Mouse (Mus musculus) forebrain, postnatal 0 days (tissue): Measurements from ENCODE around the gene Egfem1. TPM values are rescaled to one million over a fixed set of nuclear protein-coding genes. Genes with fewer than 3 reads are reported as not detected.
A peak's percentile ranks its signal among the peaks of the same experiment; 100 is the strongest.

Experiments used
- ATAC-seq: fragments of 200-750 bp; cut with Nextera tagmentation; 2 replicates; pipeline ENCODE4 v1.8.0; 2017; ENCODE audit warnings: mild to moderate bottlenecking, moderate library complexity
- DNase-seq: peaks from one replicate; pipeline ENCODE4 v3.0.0-alpha.2; 2015
- H3K27ac ChIP-seq: fragments of 300-500 bp; sonication (generic); 2 replicates; pipeline ENCODE4 v1.5.1; 2014; ENCODE audit warnings: low read depth, mild to moderate bottlenecking, antibody characterized with exemption, low read length, moderate library complexity, mixed read lengths
- H3K27me3 ChIP-seq: fragments of 300-500 bp; sonication (generic); 2 replicates; pipeline ENCODE4 v1.6.1; 2014; ENCODE audit warnings: mild to moderate bottlenecking, low read length, mixed read lengths; ENCODE audit not compliant: insufficient read depth
- H3K36me3 ChIP-seq: fragments of 300-500 bp; sonication (generic); 2 replicates; pipeline ENCODE4 v1.6.1; 2014; ENCODE audit warnings: mild to moderate bottlenecking, moderate library complexity; ENCODE audit not compliant: insufficient read depth
- H3K4me1 ChIP-seq: fragments of 300-500 bp; sonication (generic); 2 replicates; pipeline ENCODE4 v1.6.1; 2014; ENCODE audit warnings: antibody characterized with exemption; ENCODE audit not compliant: insufficient read depth
- H3K4me2 ChIP-seq: fragments of 300-500 bp; sonication (generic); 2 replicates; pipeline ENCODE4 v1.6.1; 2014; ENCODE audit warnings: low read depth, mild to moderate bottlenecking, moderate library complexity
- H3K4me3 ChIP-seq: fragments of 300-500 bp; sonication (generic); 2 replicates; pipeline ENCODE4 v1.5.1; 2014; ENCODE audit warnings: low read depth, low read length, mixed read lengths
- H3K9ac ChIP-seq: fragments of 300-500 bp; sonication (generic); 2 replicates; pipeline ENCODE4 v1.6.1; 2014; ENCODE audit warnings: mild to moderate bottlenecking
- H3K9me3 ChIP-seq: fragments of 300-500 bp; sonication (generic); 2 replicates; pipeline ENCODE4 v1.6.1; 2016; ENCODE audit warnings: low read length
- CTCF ChIP-seq: sonication (generic); IDR thresholded peaks from 2 replicates; pipeline ENCODE4 v1.5.1; 2016; ENCODE audit warnings: antibody characterized with exemption, control low read depth, low read depth
- WGBS: fragments of 180-500 bp; shearing (Covaris S2); extraction: QIAGEN DNeasy Blood & Tissue Kit; methylation state at CpG from one replicate; pipeline ENCODE4 v1.1.7; 2014; 5-methylcytosine and 5-hydroxymethylcytosine counted together
- polyA plus RNA-seq: library from polyadenylated mRNA; unstranded; fragments of >200 nt; fragmentation: Nextera tagmentation; extraction: Ambion mirVana; gene quantifications from 2 replicates; pipeline ENCODE4 v1.2.1, GENCODE M21; 2015
- total RNA-seq: library from RNA; depleted of rRNA; stranded (reverse); fragments of >200 nt; gene quantifications from 2 replicates; pipeline ENCODE4 v1.2.3, GENCODE M21; 2014

Egfem1 gene
- total and polyA plus RNA-seq, 2 experiments from 2014 or later: 5.0 to 14.3 TPM

DNA sequence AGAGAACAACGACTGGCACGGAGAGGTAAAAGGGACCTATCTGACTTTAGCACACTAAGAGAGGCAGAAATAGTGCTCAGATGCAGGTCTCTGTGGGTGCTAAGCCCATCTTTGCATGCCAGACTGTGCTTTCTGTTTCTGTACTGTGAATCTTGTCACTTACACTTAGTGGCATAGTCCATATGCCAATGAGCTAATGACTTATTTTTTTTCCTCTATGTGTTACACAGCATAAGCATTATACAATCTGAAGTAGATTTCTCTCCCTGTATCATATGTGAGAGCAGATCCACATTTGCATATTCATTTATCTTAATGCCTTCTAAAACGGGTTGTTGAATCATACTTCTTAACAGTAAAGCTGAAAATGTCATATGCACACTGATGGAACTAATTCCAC lies 317.2 kb downstream of the Egfem1 start:
- Histone ChIP-seq H3K4me2 (no peak overlapping the region), H3K4me3 (no peak overlapping the region), H3K9ac (no peak overlapping the region), H3K27ac (no peak overlapping the region), H3K27me3 (no peaks in the 10 kb centered on the region), H3K9me3 (no peaks in the 10 kb centered on the region), H3K4me1 (no peaks in the 10 kb centered on the region), H3K36me3 (no peaks in the 10 kb centered on the region)
- DNase-seq (peak; percentile 45), ATAC-seq (peak; percentile 87)
- TF ChIP-seq CTCF: no peak
- 63% methylated on average over 3 of the region's 3 CpGs for WGBS

DNA sequence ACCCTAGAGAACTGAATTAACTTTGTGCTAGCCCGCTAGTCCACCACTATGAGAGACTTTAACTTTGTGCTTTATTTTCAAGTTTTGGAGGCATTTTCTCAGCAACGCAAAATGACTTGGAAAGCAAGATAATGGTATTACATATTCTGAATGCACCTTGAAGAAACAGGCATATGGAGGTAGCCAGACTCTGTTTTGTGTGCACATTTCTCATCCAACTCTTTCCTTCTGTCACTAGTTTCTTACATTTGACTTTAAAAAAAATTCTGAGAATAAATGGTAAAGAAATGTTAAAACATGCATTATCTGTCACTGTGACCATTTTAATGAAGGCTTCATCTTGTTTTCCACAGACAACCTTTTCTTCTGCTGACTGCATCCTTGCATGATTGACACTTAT lies 339.8 kb downstream of the Egfem1 start:
- Histone ChIP-seq H3K4me2 (no peak overlapping the region), H3K4me3 (no peak overlapping the region), H3K4me1 (no peaks in the 10 kb centered on the region), H3K27me3 (no peaks in the 10 kb centered on the region), H3K9me3 (no peaks in the 10 kb centered on the region), H3K27ac (no peak overlapping the region), H3K9ac (no peak overlapping the region), H3K36me3 (no peaks in the 10 kb centered on the region)
- DNase-seq: peak; percentile 67
- ATAC-seq: peak; percentile 42
- TF ChIP-seq CTCF: no peak
- 64% methylated on average over 2 of the region's 2 CpGs for WGBS

DNA sequence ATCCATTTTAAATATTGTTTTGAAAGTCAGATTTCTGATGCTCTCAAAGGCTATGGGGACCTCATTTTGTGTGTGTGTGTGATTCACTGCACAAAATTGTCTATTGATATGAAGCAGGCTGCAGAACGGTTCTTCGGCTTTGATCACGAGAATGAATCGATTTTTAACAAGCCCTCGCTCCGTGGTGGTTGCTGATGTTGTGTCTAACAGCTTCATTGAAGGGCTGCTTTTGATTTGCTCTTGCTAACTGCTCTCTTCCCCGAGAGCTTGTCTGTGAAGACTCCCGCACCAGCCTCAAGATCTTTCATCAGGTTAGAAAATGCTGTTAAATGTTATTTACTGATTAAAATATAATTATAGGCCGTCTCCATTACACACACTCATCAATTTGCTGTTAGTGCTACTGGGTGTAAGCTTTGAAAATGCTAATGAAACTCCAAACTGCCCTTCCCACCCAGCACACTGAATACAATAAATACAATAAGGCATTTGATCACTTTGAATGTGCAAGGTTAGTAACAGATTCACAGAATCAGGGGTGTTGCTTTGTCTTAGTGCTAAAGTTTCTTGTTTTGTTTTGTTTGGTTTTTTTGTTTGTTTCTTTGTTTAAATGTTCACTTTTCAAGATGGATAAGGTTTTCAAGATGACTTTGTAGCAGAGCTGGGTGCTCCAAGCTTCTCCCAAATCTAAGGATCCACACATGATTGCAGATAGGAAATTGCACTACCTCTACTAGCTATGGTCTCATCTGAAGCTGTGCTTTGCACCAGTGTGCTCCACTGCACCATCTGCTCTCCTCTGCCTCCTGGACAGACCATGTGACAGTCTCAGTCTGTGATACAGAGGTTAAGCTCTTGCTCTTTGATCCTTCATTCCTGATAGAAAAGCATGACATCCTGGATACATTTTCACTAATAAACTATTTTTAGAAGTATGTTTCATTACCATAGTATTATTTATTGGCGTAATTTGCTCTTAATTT lies 350.6 kb downstream of the Egfem1 start:
- no peaks in the 10 kb centered on the region for H3K9me3 ChIP-seq
- WGBS: 15% methylated on average over 10 of the region's 10 CpGs
- H3K27ac ChIP-seq: no peak overlapping the region
- no peak overlapping the region for H3K9ac ChIP-seq
- H3K4me3 ChIP-seq: no peak overlapping the region
- H3K27me3 ChIP-seq: no peaks in the 10 kb centered on the region
- DNase-seq (no peak), ATAC-seq (peak; percentile 59)
- H3K36me3 ChIP-seq: no peaks in the 10 kb centered on the region
- H3K4me2 ChIP-seq: no peak overlapping the region
- TF ChIP-seq CTCF: no peak
- H3K4me1 ChIP-seq: 0 out of 2 replicates have a peak, but pooled peaks cover 4% of the 10 kb centered on the region

DNA sequence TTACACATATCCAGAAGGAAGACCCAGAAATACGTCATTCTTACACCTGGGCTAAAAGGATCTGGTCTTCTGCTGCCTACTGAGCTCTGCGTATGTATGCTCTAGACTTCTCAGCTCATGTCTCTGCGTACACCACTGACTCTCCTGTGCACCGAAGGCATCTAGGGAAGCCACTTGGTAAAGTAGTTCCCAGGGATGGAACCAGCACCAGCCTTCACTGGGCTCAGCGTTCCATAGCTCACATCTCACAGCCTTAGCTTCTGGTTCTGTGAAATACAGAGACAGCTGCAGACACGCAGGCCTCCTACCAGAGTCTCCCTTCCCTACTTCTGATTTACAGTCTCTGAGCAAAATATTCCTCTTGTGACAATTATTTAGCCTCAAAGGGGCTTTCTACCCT lies 361.2 kb downstream of the Egfem1 start:
- Histone ChIP-seq H3K36me3 (no peaks in the 10 kb centered on the region), H3K27me3 (no peaks in the 10 kb centered on the region), H3K4me1 (peaks cover 5% of the 10 kb centered on the region), H3K27ac (no peak overlapping the region), H3K9ac (no peak overlapping the region), H3K4me3 (no peak overlapping the region), H3K4me2 (no peak overlapping the region), H3K9me3 (no peaks in the 10 kb centered on the region)
- no peak for TF ChIP-seq CTCF
- WGBS: 88% methylated on average over 6 of the region's 6 CpGs
- ATAC-seq (0 out of 2 replicates have a peak, but pooled peaks have one; percentile 20), DNase-seq (no peak)

DNA sequence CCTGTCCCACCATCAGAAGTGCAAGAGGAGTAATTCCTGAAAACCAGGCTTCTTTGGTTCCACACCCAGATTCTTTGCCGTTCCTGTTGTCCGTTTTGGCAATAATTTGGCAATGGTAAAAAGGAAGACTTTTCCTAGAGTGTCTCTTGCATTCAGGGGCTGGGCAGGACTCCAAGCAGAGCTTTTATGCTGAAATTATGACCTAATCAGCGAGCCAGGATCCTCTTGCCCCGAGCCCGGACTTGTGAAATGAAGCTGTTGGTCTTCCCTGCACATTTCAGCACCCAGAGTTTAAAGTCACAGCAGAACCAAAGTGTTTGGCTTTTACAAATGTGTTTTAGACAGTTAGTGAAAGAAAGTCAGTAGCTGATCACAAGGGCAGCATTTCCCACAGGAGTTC lies 362.8 kb downstream of the Egfem1 start:
- H3K4me3 ChIP-seq: no peak overlapping the region
- no peak for TF ChIP-seq CTCF
- H3K4me1 ChIP-seq: peaks cover 5% of the 10 kb centered on the region
- ATAC-seq: no peak
- H3K9me3 ChIP-seq: no peaks in the 10 kb centered on the region
- no peak overlapping the region for H3K27ac ChIP-seq
- no peak overlapping the region for H3K9ac ChIP-seq
- no peaks in the 10 kb centered on the region for H3K27me3 ChIP-seq
- DNase-seq: no peak
- no peaks in the 10 kb centered on the region for H3K36me3 ChIP-seq
- no peak overlapping the region for H3K4me2 ChIP-seq
- WGBS: 31% methylated on average over 5 of the region's 5 CpGs

GRCm38 (mm10) chr3:29446081-29446480 lies 364.3 kb downstream of the Egfem1 start:
- Histone ChIP-seq H3K9ac (no peak overlapping the region), H3K36me3 (no peaks in the 10 kb centered on the region), H3K4me1 (peaks cover 5% of the 10 kb centered on the region), H3K4me3 (no peak overlapping the region), H3K4me2 (no peak overlapping the region), H3K9me3 (no peaks in the 10 kb centered on the region), H3K27ac (no peak overlapping the region), H3K27me3 (no peaks in the 10 kb centered on the region)
- ATAC-seq (no peak), DNase-seq (no peak)
- no peak for TF ChIP-seq CTCF
- 49% methylated on average over 3 of the region's 3 CpGs for WGBS

GRCm38 (mm10) chr3:29448829-29449406 lies 367.1 kb downstream of the Egfem1 start:
- H3K36me3 ChIP-seq: no peaks in the 10 kb centered on the region
- no peak for DNase-seq

More at GRCm38 (mm10) chr3:29448829-29449406, 367.1 kb downstream of the Egfem1 start:
- Histone ChIP-seq H3K9ac (no peak overlapping the region), H3K27ac (no peak overlapping the region), H3K27me3 (no peaks in the 10 kb centered on the region), H3K4me2 (no peak overlapping the region), H3K9me3 (no peaks in the 10 kb centered on the region), H3K4me3 (no peak overlapping the region), H3K4me1 (peaks cover 5% of the 10 kb centered on the region)
- no peak for ATAC-seq
- no peak for TF ChIP-seq CTCF
- 26% methylated on average over 5 of the region's 5 CpGs for WGBS
